Mouse (Mus musculus): ENCODE results near the gene Olfr1499. TPM values are rescaled to one million over a fixed set of nuclear protein-coding genes. Genes with fewer than 3 reads are reported as not detected.

Olfr1499 gene
- polyA plus RNA-seq, 1 experiment from 2014 or later: not detected

DNA sequence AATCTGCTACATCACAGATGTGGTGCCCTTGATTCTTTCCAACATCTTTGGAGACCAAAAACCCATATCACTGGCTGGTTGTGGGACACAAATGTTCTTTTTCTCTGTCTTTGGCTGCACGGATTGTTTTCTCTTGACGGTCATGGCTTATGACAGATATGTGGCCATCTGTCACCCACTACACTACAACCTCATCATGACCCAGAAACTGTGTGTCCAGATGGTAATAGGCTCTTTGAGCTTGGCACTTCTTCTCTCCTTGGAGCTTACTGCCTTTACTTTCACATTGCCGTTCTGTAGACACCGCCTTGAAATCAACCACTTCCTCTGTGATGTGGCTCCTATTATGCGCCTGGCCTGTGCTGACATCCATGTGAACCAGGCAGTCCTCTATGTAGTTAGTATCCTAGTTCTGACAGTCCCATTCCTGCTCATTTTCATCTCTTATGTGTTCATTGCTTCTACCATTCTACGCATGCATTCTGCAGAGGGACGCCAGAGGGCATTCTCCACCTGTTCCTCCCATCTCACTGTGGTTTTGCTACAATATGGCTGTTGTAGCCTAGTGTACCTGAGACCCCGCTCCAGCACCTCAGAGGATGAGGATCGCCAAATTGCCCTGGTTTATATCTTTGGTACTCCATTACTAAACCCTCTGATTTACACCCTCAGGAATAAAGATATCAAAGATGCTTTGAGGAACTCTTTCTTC is 50.5 kb downstream of the Olfr1499 start:
- in situ Hi-C loops (cut with MboI; ENCODE audit: low pct_unique_long_range_greater_than_20kb): no loop called here
- ATAC-seq (no peak), DNase-seq (ENCODE audit: low read depth, low spot score) (no peak)
- TF ChIP-seq CTCF (IDR thresholded peaks at IDR 0.05): no peak
- ChIA-PET POLR2A (no interaction called here), CTCF (interaction anchor here (0.8 kb wide), 1 partner anchor 11 kb away, joined by 3 read pairs; no protein-coding TSS in a partner anchor)
- no peaks in the 10 kb centered on the region for H3K27me3 ChIP-seq

DNA sequence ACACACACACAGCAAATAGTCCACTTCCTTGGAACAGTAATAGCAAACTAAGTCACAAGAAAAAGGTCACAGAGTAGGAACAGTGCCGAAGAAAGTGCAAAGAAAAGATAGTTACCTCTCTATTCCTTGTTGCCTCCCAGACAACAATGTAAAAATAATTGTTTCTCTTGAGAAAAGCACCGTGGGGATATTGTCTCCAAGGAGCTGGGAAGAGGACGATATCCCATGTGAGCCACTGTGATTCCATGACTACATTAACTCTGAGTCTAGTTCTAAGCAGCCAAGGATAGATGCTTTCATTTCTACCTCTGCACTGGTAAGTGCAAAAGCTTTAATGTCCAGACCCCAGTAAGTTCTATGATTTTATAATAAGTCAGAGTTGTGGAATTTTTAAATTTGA is 54.9 kb downstream of the Olfr1499 start, which contains the start of gene Olfr1495:
Gene Olfr1495, plus strand, starts transcription at position 301 of the 400 bp plus-strand sequence.
- in situ Hi-C loops (cut with MboI; ENCODE audit: low pct_unique_long_range_greater_than_20kb): no loop called here
- ATAC-seq: no peak
- no peaks in the 10 kb centered on the region for H3K27me3 ChIP-seq
- DNase-seq (ENCODE audit: low read depth, low spot score): no peak
- TF ChIP-seq CTCF (IDR thresholded peaks at IDR 0.05): no peak
- POLR2A ChIA-PET: no interaction called here
- CTCF ChIA-PET: no interaction called here

Other genes with a start within 250 kb of the Olfr1499 start
- not detected for gene Olfr1484, start 235.9 kb downstream of the Olfr1499 start, polyA plus RNA-seq (2021)
- gene Olfr1487, start 202.1 kb downstream of the Olfr1499 start, polyA plus RNA-seq (2021): not detected
- not detected for gene Olfr1489, start 187.8 kb downstream of the Olfr1499 start, polyA plus RNA-seq (2021)
- not detected for gene Olfr1490, start 168.4 kb downstream of the Olfr1499 start, polyA plus RNA-seq (2021)
- gene Olfr1491, start 122.2 kb downstream of the Olfr1499 start, polyA plus RNA-seq (2021): not detected
- gene Olfr1493-ps1, start 96.2 kb downstream of the Olfr1499 start, polyA plus RNA-seq (2021): not detected
- gene Olfr1494, start 79.7 kb downstream of the Olfr1499 start, polyA plus RNA-seq (2021): not detected
- gene Olfr1495, start 54.8 kb downstream of the Olfr1499 start, polyA plus RNA-seq (2021): not detected
- gene Olfr1496, start 41.6 kb downstream of the Olfr1499 start, polyA plus RNA-seq (2021): not detected
- gene Olfr1497, start 21.2 kb downstream of the Olfr1499 start, polyA plus RNA-seq (2021): not detected
- not detected for gene Olfr1500, start 11.0 kb upstream of the Olfr1499 start, polyA plus RNA-seq (2021)
- gene Olfr1501, start 31.2 kb upstream of the Olfr1499 start, polyA plus RNA-seq (2021): not detected
- not detected for gene Olfr1502, start 42.3 kb upstream of the Olfr1499 start, polyA plus RNA-seq (2021)
- gene Olfr1504, start 78.5 kb upstream of the Olfr1499 start, polyA plus RNA-seq (2021): not detected
- gene Olfr1505, start 94.1 kb upstream of the Olfr1499 start, polyA plus RNA-seq (2021): not detected